14 mouse cellular contexts compared by ENCODE assay signal in genomic region chr9:114818918-114819317, GRCm38 (mm10). TPM values are rescaled to one million over a fixed set of nuclear protein-coding genes. Genes with fewer than 3 reads are reported as not detected.
"Had no signal": no experiment of that assay in that cellular context is flagged by ENCODE, and none has a peak within 500 bp of the region (broad histone marks: within the 10 kb centered on the region; RNA-seq: fewer than 3 reads in every experiment).

No protein-coding gene starts in this region.

- H3K4me3 ChIP-seq: kidney, embryonic 15.5 days; limb, embryonic 12.5 days; midbrain, embryonic 13.5 days; myocyte; neural tube, embryonic 15.5 days had no signal

- H3K9ac ChIP-seq: kidney, embryonic 15.5 days; limb, embryonic 12.5 days; midbrain, embryonic 13.5 days; neural tube, embryonic 15.5 days had no signal

- ATAC-seq: lung, postnatal 0 days; midbrain, embryonic 13.5 days had no signal

- H3K9me3 ChIP-seq: kidney, embryonic 15.5 days; limb, embryonic 12.5 days; midbrain, embryonic 13.5 days; neural tube, embryonic 15.5 days had no signal

- H3K27ac ChIP-seq: kidney, embryonic 15.5 days; limb, embryonic 12.5 days; midbrain, embryonic 13.5 days; neural tube, embryonic 15.5 days had no signal

- H3K4me1 ChIP-seq: limb, embryonic 12.5 days; midbrain, embryonic 13.5 days; neural tube, embryonic 15.5 days had no signal

- H3K27me3 ChIP-seq: kidney, embryonic 15.5 days; limb, embryonic 12.5 days; midbrain, embryonic 13.5 days; neural tube, embryonic 15.5 days had no signal

- H3K36me3 ChIP-seq: kidney, embryonic 15.5 days; limb, embryonic 12.5 days; midbrain, embryonic 13.5 days; neural tube, embryonic 15.5 days had no signal

- H3K4me2 ChIP-seq: kidney, embryonic 15.5 days; limb, embryonic 12.5 days; liver, embryonic 11.5 days; midbrain, embryonic 13.5 days; neural tube, embryonic 15.5 days had no signal

- DNase-seq: kidney, adult 18-20 months; kidney, postnatal 14 days; layer of hippocampus, adult 9-11 months; layer of hippocampus, postnatal 36 days; right cerebral cortex, adult 18-20 months; right cerebral cortex, postnatal 25 days; thymus, postnatal 36 days had no signal

RNA-seq across cellular contexts. Expression of gene Cmtm8, which starts 25.0 kb away (rescaled TPM):
- polyA plus RNA-seq: myocyte had no signal
